Mouse (Mus musculus): ENCODE measurements at regions not wholly inside any gene's neighbourhood (a gene's known extent, or its start where the extent isn't known, plus 50 kb on each side); places are given as distances from the start of the nearest gene placed in this dataset.

DNA sequence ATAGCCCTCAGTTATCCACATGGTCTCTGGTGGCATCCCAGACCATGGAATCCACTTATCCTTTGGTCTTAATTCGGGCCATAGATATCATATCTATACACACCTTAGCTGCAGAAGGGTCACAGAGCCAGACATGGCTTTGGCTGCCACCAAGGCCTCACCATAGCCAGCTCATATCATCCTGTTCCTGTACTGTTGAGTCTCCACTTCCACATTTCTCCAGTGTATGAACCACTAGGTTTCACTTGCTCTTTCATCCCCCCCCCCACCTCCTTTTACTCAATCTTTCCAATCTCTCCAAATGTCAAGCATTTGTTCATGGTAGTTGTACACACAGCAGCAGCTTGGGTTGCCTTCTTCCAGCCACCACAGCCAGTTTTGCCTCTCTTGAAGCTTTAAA is 589.2 kb downstream of the 1190002N15Rik start:
- DNase-seq (ENCODE audit: low spot score): no peak

- DNase-seq (ENCODE audit: low spot score): no peak
Measured at GRCm38 (mm10) chr9:93947053-93947452, 590.8 kb downstream of the 1190002N15Rik start.

- no peak for DNase-seq (ENCODE audit: low spot score)
Measured at GRCm38 (mm10) chr9:93940193-93940592, 597.7 kb downstream of the 1190002N15Rik start.

- DNase-seq (ENCODE audit: low spot score): no peak
Measured at GRCm38 (mm10) chr9:93930684-93931083, 607.2 kb downstream of the 1190002N15Rik start.

DNA sequence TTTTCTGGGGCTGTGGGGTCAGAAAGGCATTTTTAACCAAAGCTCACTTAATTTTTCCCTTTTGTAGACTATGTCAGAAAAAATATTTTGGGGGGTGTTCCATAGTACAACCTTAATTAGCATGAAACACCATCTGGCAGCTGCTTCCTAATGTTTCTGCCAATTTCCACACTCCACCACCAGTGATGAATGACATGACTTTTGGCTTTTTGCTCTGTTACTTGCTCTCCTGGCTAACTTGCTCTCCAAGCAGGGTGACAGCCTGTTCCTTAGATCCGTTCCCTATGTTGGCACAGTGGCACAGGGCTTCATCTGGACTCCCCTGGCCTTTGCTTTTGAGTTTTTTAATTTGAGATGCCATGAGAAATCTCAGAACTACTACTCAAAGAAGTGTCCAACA is 648.6 kb downstream of the 1190002N15Rik start:
- no peak for DNase-seq (ENCODE audit: low spot score)

- no peak for DNase-seq (ENCODE audit: low spot score)
Measured at GRCm38 (mm10) chr9:93880112-93880511, 657.8 kb downstream of the 1190002N15Rik start.

DNA sequence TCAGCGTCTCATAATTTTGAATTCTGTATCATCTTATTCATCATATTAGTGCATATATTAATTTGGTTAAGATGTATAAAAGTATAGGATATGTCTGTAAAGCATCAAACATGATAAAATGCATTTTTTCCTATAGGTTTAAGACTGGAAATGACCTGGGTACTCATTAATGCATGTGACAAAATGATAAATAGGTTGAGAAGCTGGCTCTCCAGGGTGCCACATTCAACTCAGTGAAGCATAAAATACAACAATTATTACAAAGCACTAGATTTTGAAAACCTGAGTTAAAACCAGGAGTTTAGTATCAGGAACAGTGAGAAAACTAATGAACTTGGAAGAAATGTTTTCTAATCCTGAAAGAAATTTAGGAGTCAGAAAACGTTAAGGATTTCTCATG is 658.3 kb downstream of the 1190002N15Rik start:
- DNase-seq (ENCODE audit: low spot score): no peak

GRCm38 (mm10) chr9:93870778-93871177 is 667.1 kb downstream of the 1190002N15Rik start:
- DNase-seq (ENCODE audit: low spot score): no peak

DNA sequence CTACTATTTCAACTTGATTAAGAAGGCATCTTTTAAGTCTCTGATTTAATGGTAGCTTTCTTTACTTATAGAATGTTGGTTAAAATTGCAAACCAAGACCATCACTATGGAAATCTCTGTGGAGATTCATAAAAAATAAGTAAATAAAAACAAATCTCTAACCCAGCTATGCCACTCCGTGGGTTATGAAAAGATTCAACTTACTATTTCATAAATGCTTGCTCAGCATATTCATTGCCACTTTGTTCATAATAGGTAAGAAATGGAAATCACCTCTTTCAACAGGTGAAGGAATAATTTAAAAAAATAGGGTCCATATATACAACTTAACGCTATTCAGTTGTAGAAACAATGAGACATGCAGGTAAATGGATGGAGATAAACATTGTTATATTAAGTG is 679.9 kb downstream of the 1190002N15Rik start:
- no peak for DNase-seq (ENCODE audit: low spot score)

DNA sequence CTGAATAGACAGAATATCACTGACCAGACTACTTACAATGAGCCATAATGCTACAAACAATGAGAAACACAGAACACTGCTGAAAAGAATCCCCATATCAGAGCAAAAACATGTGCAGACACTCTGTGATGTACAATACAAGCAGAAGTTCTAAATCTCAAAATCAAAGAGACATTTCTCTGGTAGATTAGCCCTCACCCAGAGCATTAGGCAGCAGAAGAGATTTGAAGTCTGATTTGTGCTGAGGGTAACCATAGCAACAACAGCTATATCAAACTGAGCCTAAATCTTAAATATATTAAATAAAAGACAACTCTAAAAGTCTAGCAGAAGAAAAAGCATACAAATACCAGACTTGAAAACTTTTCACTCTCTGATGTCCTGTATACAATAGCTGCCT is 691.5 kb downstream of the 1190002N15Rik start:
- no peak for DNase-seq (ENCODE audit: low spot score)

GRCm38 (mm10) chr9:93843869-93844268 is 694.0 kb downstream of the 1190002N15Rik start:
- no peak for DNase-seq (ENCODE audit: low spot score)
